Mouse (Mus musculus) kidney, embryonic 14.5 days (tissue): ENCODE results near the gene Cuedc1. TPM values are rescaled to one million over a fixed set of nuclear protein-coding genes. Genes with fewer than 3 reads are reported as not detected.

Experiments
- ATAC-seq: fragments of 200-750 bp; cut with Nextera tagmentation; 2 replicates; pipeline ENCODE4 v1.8.0; 2017; ENCODE audit warnings: moderate number of reproducible peaks, mild to moderate bottlenecking, moderate TSS enrichment, moderate library complexity; ENCODE audit not compliant: low FRiP score, low TSS enrichment
- H3K27ac ChIP-seq: fragments of 300-500 bp; sonication (generic); 2 replicates; pipeline ENCODE4 v1.5.1; 2014; ENCODE audit warnings: low read depth, mild to moderate bottlenecking, low read length, moderate library complexity, mixed read lengths
- H3K27me3 ChIP-seq: fragments of 300-500 bp; sonication (generic); 2 replicates; pipeline ENCODE4 v1.6.1; 2014; ENCODE audit warnings: mild to moderate bottlenecking, low read length; ENCODE audit not compliant: control insufficient read depth, insufficient read depth
- H3K36me3 ChIP-seq: fragments of 300-500 bp; sonication (generic); 2 replicates; pipeline ENCODE4 v1.6.1; 2014; ENCODE audit warnings: low read length, mixed read lengths; ENCODE audit not compliant: control insufficient read depth, insufficient read depth
- H3K4me1 ChIP-seq: fragments of 300-500 bp; sonication (generic); 2 replicates; pipeline ENCODE4 v1.6.1; 2014; ENCODE audit warnings: low read length, mixed read lengths; ENCODE audit not compliant: control insufficient read depth, insufficient read depth
- H3K4me2 ChIP-seq: fragments of 300-500 bp; sonication (generic); replicated peaks from 2 replicates; pipeline ENCODE4 v1.6.1; 2014; ENCODE audit warnings: low read depth, mild to moderate bottlenecking, low read length
- H3K4me3 ChIP-seq: fragments of 300-500 bp; sonication (generic); 2 replicates; pipeline ENCODE4 v1.5.1; 2014; ENCODE audit warnings: mild to moderate bottlenecking, low read length
- H3K9ac ChIP-seq: fragments of 300-500 bp; sonication (generic); 2 replicates; pipeline ENCODE4 v1.6.1; 2014; ENCODE audit warnings: low read depth, mild to moderate bottlenecking, low read length, moderate library complexity
- H3K9me3 ChIP-seq: fragments of 300-500 bp; sonication (generic); 2 replicates; pipeline ENCODE4 v1.6.1; 2016; ENCODE audit warnings: low read length; ENCODE audit not compliant: control insufficient read depth
- WGBS: fragments of 180-500 bp; shearing (Covaris S2); extraction: QIAGEN DNeasy Blood & Tissue Kit; methylation state at CpG from one replicate; pipeline ENCODE4 v1.1.7; 2014; 5-methylcytosine and 5-hydroxymethylcytosine counted together
- polyA plus RNA-seq: library from polyadenylated mRNA; unstranded; fragments of >200 nt; fragmentation: Nextera tagmentation; extraction: Ambion mirVana; gene quantifications from 2 replicates; pipeline ENCODE4 v1.2.1, GENCODE M21; 2014

Cuedc1 gene
- polyA plus RNA-seq, 1 experiment from 2014 or later = 17.0 TPM

DNA sequence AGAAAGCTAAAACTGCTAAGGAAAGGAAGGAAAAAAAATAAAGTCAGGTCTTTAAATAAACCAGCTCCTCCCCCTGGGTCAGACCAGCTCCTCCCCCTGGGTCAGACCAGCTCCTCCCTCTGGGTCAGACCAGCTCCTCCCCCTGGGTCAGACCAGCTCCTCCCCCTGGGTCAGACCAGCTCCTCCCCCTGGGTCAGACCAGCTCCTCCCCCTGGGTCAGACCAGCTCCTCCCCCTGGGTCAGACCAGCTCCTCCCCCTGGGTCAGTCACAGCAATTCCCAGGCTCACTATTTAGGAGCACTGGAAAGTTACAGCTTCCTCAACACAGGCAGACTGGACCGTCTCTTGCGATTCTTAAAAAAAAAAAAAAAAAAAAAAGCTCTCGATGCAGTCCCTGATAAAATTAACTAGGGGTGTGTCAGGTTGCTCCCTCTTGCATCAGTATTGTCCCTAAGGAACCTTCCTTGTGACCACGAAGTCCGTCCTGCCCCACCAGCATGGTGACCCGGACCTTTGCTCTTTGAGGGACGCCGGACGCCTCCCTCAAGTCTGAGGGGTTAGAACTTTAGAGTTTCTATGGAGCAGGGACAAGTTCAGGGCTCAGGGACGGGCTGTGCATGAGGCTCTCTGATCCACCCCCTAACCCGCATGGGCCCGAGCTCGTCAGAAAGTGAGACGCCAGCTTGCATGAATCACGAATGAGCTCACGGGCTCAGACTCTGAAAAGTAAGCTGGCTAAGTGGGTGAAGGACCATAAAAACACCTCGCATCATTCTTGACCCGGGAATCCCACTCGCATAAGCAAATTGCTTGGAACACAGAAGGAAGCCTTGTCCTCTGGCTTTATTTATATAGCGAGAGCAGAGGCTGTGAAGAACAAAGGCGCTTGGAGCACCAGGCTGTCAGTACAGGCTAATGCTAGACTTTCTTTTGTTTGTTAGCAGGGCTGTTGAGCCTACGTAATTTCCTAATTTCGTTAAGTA lies 137.7 kb downstream of the Cuedc1 start:
- peak overlapping the region; percentile 10; the same call in 1 of the 2 replicates for H3K4me3 ChIP-seq
- peaks cover 23% of the 10 kb centered on the region for H3K4me1 ChIP-seq
- ATAC-seq = peak; percentile 67
- peak overlapping the region; percentile 32; the same call in 1 of the 2 replicates for H3K9ac ChIP-seq
- H3K36me3 ChIP-seq = no peaks in the 10 kb centered on the region
- H3K9me3 ChIP-seq = no peaks in the 10 kb centered on the region
- peak overlapping the region; percentile 42 for H3K4me2 ChIP-seq
- H3K27me3 ChIP-seq = no peaks in the 10 kb centered on the region
- H3K27ac ChIP-seq = peak overlapping the region; percentile 87
- WGBS = 4% methylated on average over 23 of the region's 23 CpGs

- H3K4me3 ChIP-seq = no peak overlapping the region
- peaks cover 27% of the 10 kb centered on the region for H3K4me1 ChIP-seq
- H3K4me2 ChIP-seq = no peak overlapping the region
- no peaks in the 10 kb centered on the region for H3K27me3 ChIP-seq
- 80% methylated on average over 10 of the region's 10 CpGs for WGBS
- H3K9me3 ChIP-seq = no peaks in the 10 kb centered on the region
- H3K36me3 ChIP-seq = no peaks in the 10 kb centered on the region
- H3K9ac ChIP-seq = no peak overlapping the region
- ATAC-seq = no peak
- peak overlapping the region; percentile 76; the same call in 1 of the 2 replicates for H3K27ac ChIP-seq
Observed at GRCm38 (mm10) chr11:88240275-88240674, 142.4 kb downstream of the Cuedc1 start.

DNA sequence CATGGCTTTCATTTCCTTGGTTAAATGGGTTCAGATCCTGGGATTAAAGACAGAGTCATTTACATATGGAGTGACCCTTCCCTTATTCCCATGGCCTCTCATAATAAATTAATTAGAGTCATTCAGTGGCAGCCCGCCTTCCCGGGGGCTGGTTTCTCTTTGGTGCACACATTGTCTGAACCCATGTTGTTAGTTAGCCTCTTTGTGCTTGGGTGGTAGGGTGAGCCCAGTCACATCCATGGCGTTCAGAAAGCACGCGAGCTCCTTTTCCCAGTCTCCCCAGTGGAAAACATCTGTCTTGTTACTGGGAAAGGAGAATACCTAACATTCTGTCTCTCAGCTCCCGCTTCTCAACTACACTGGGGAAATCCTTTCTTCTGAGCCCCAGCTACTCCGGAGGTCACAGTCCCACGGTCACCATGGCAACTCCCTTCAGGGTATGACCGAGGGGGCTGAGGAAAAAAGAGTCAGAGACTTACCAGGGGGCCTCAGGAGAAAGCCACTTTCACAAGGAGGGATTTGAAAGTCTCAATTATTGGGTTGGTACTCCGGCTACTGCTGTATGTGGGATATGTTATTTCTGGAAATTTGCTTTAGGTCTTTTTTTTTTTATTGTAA lies 143.0 kb downstream of the Cuedc1 start:
- Histone ChIP-seq H3K27ac (peak overlapping the region; percentile 76; the same call in 1 of the 2 replicates), H3K4me3 (no peak overlapping the region), H3K4me2 (peak overlapping the region; percentile 4; the same call in 1 of the 2 replicates), H3K27me3 (no peaks in the 10 kb centered on the region), H3K9ac (peak overlapping the region; percentile 19; the same call in 1 of the 2 replicates), H3K36me3 (no peaks in the 10 kb centered on the region), H3K9me3 (no peaks in the 10 kb centered on the region), H3K4me1 (peaks cover 22% of the 10 kb centered on the region)
- 0 out of 2 replicates have a peak, but pooled peaks have one; percentile 34 for ATAC-seq
- WGBS = 8% methylated on average over 10 of the region's 10 CpGs

DNA sequence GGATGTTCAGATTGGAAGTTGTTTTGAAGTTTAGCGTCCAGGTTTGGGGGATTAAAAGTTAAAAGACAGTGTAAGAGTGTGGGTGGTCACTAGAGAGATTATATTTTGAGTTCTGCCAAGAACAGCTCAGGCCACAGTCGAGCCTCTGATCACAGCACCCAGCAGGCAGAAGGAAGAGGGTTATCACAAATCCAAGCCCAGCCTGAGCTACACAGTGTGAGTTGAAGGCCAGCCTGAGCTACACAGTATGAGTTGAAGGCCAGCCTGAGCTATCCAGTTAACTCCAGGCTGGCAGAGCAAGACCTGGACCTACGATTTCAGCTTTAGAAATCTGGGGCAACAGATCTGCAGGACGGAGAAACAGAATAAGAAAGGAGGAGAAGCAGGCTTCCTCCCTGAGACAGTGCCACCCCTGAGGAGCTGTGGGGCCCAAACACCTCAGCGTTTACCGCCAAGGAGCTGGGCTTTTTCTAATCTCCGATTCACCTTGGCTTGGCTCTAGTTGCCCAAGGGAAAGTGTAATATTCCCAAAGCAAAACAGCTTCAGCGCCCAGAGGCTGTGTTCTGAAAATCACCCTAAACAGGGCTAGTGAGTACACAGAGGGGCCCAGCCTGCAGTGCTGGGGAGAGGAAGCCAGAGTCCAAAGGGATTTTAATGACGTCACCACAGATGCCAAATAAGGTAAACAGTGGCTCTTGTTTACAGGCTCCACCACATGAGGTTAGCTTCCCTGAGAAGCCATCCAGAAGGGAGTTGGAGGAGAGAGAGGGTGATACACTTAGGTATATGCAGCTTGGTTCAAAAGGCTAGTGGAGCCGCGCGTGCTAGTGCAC lies 143.8 kb downstream of the Cuedc1 start:
- Histone ChIP-seq H3K27ac (peak overlapping the region; percentile 57; the same call in 1 of the 2 replicates), H3K4me1 (peaks cover 16% of the 10 kb centered on the region), H3K9ac (no peak overlapping the region; the same call in 1 of the 2 replicates), H3K4me3 (no peak overlapping the region), H3K4me2 (no peak overlapping the region), H3K27me3 (no peaks in the 10 kb centered on the region), H3K36me3 (no peaks in the 10 kb centered on the region), H3K9me3 (no peaks in the 10 kb centered on the region)
- ATAC-seq = no peak
- 45% methylated on average over 12 of the region's 12 CpGs for WGBS

Other genes with a start within 250 kb of the Cuedc1 start
- gene Mks1, start 244.8 kb upstream of the Cuedc1 start, polyA plus RNA-seq = 10.0 and 15.6 TPM in 2 replicates
- 0.07 and 0.08 TPM in 2 replicates for gene Epx, start 222.5 kb upstream of the Cuedc1 start, polyA plus RNA-seq
- not detected in 2 replicates for gene Olfr462, start 205.8 kb upstream of the Cuedc1 start, polyA plus RNA-seq
- not detected in 2 replicates for gene Olfr463, start 200.7 kb upstream of the Cuedc1 start, polyA plus RNA-seq
- gene Olfr464, start 177.1 kb upstream of the Cuedc1 start, polyA plus RNA-seq = not detected in 2 replicates
- 18.7 and 23.6 TPM in 2 replicates for gene Dynll2, start 110.5 kb upstream of the Cuedc1 start, polyA plus RNA-seq
- 273 and 432 TPM in 2 replicates for gene Srsf1, start 50.7 kb upstream of the Cuedc1 start, polyA plus RNA-seq
- 39.4 and 50.7 TPM in 2 replicates for gene Vezf1, start 29.8 kb upstream of the Cuedc1 start, polyA plus RNA-seq
- gene Mrps23, start 106.3 kb downstream of the Cuedc1 start, polyA plus RNA-seq = 62.3 and 63.6 TPM in 2 replicates
- gene Ccdc182, start 196.0 kb downstream of the Cuedc1 start, polyA plus RNA-seq = 3.0 and 3.1 TPM in 2 replicates